Mouse (Mus musculus): ENCODE results near the gene Epha2.

- no peak for TF ChIP-seq HCFC1 (IDR thresholded peaks at IDR 0.05; ENCODE audit: borderline replicate concordance, insufficient read depth, low read length)
- no peak for TF ChIP-seq MAFK (IDR thresholded peaks at IDR 0.05; ENCODE audit: insufficient read depth, low read depth, low read length)
- TF ChIP-seq CHD2 (IDR thresholded peaks at IDR 0.05; ENCODE audit: low read depth, low read length): no peak
Observed at GRCm38 (mm10) chr4:141308381-141308780, 7.3 kb downstream of the Epha2 start.
